Mouse (Mus musculus) CD4-positive, CD25-positive, alpha-beta regulatory T cell, adult 2 months (primary cell): ENCODE data around the gene Tmed4.

Source experiments
- DNase-seq: peaks from one replicate; pipeline ENCODE4 v3.0.0-alpha.2; 2012; ENCODE audit warnings: low read depth, low spot score

Tmed4 gene

DNA sequence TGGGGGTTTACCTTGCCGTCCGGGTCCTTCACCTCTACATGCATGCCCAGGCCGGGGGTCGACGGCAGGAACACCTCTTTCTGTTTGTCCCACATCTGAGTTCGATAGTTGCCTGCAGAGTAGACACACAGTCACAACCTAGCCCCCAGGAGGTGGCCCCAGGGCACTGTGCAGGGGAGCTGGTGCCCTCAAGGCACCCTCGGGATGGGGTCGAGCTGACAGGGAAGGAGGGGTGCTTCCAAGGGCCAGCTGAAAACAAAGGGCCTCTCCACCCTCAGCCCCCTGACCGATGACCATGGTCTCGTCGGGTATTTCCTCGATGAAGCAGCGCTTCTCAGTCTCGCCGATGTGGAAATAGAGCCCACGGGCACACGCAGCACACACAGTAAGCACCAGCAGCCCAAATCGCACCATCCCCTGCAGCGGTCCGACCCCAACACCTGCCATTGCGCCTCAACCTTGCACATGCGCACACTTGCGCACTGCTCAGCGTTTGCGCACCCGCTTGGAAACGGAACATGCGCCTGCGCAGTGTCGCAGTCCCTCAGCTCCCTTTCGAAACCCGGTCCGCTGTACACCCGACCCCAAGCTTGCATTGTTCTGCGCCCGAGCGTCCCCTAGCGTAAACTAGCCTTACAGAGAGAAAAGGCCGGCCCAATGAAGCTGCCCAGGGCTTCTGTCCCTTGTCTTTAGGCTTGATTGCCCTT is at the start of gene Tmed4:
Gene Tmed4 (minus strand): TSS at position 484 of the 707 bp plus-strand sequence.
- peak; percentile 99 for DNase-seq

DNA sequence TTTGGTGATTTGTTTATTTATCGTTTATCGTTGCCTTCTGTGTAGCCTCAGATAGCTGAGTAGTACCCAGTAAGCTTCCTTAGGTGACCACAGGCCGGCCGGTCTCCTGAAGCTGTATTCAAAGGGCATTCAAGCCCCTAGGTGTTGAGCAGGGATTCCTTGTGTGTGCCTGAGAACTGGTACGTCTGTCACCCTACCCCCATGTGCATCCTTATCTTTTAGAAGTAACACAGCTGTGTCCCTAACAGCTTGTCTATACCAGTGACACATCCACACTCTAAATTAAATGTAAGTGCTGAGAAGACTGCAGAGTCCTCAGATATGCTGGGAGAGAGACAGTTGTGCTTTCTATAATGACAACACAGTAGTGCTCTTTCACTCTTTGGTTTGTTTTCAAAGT is 48.7 kb upstream of the Tmed4 start:
- DNase-seq: no peak

DNA sequence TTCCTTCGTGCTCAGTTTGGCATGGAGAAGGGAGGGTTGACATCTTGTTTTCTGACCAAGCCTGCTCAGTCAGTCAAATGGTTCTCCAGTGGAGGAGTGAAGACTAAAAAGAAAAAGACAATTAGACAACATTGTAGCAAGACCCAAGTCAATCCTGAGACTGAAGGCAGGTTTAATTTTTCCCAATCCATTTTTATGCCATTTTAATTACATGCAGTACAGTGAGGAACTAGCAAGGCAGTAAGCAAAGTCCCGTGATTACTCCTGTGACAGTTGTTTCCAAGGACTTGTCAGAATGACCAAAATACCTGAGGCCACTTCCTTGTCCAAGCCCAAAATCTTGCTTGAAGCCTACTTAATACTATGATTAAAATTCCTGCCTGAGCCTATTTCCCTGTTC is 47.4 kb upstream of the Tmed4 start:
- no peak for DNase-seq

DNA sequence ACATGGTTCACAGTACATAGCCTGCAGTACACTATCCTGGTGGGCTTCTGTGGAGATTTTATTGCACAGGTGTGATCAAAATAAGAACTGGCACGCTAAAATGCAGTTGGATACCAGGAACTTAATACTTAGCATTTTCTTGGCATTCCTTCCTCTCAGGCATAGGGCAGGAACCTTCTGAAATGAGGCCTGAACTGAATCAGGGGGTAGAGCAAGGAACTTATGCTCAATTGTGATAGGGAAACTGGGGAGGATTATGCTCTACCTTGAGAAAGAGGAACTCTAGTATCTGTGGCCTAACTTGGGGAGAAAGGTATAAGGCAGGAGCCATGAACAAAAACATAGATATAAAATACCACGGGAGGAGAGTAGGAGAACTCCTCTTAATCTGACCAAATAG is 44.7 kb upstream of the Tmed4 start:
- no peak for DNase-seq

DNA sequence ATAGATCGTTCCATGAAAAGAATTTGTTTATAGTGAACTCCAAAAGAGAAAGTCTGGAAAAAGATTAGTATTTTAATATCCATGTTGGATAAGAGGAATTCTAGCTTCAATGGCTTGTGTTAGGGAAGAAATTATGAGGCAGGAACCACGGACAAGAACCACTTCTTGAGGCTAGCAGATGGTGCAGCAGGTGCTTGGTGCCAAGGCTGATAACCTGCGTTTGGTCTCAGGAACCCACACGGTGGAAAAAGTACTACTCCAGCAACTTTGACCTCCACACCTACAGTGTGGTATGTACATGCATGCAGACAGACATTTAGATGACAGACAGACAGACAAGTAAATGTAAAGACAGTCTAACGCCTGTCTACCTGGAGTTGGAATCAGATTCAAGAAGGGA is 43.9 kb upstream of the Tmed4 start:
- no peak for DNase-seq

DNA sequence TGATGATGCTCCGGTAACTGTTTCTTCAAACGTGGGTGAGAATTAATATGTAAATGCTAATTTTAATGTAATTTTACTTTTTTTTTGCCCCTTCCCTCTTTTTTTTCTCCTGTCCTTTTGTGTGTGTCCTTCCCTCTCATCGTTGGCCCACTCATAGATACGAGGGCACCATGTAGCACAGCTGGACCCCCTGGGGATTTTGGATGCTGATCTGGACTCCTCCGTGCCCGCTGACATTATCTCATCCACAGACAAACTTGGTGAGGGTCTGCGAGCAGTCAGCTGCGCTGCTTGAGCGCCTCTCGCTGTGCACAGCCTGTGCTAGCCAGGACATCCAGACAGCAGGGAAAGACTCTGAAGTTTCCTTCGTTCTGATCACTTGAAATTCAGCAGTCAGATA is 42.2 kb upstream of the Tmed4 start:
- DNase-seq: no peak

DNA sequence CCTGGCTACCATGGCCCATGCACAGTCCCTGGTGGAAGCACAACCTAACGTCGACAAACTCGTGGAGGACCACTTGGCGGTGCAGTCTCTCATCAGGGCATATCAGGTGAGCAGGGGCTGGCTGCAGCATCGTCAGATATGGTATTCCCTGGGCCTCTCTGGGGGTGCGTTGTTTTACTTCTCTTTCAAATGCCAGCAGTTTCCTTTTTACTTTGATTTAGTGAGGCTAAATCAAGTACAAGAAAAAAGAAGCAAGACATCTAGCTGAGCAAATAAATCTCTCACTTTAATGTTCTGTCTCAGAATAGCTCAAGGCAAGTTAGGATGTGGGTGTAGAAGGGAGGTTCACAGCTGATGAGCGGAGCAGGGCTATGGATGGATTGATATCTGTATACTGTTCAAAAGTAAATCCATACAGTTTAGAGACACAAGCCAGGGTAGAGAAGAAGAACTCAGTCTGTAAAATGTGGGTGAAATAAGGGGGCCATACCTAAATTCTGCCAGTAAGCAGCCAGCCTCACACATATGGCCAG is 39.3 kb upstream of the Tmed4 start:
- DNase-seq: no peak

DNA sequence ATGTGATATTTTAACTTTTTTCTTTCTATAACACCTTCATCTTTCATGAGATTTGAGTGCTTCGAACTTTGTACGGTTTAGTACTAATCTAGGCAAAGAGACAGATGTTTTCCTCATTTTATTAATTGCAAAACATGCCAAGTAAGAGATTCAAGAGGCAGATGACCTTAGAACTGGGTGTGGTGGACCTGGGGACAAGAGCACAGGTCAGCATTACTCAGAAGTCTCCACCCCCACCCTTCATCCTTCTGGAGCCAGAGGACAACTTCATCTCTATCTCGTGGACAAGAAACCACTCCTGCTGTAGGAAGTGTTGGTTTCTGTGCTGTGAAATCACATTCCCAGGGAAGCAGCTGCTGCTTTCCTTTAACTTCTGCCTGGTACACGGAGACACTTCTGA is 33.5 kb upstream of the Tmed4 start:
- no peak for DNase-seq

DNA sequence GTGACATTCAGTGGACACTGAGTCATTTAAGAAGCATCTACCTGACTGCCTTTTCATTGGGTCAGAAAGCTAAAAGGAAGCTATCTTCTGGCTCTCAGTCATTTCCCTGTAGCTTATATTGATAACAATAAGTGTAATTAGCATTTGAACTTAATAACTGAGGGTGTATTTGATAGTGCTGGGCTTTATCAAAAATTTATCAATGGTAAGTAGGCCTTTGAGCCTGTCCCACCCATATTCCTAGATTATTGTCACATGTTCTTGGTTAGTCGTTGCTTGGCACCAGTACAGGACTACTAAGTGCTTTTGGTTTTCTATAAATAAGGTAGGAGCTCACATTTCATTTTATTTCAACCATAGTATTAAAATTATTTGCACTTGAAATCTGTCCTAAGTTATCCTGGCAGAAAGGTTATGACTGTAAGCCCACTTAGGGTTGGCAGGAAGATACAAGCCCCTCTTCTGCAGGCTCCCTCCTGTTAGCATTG is 31.3 kb upstream of the Tmed4 start:
- no peak for DNase-seq

DNA sequence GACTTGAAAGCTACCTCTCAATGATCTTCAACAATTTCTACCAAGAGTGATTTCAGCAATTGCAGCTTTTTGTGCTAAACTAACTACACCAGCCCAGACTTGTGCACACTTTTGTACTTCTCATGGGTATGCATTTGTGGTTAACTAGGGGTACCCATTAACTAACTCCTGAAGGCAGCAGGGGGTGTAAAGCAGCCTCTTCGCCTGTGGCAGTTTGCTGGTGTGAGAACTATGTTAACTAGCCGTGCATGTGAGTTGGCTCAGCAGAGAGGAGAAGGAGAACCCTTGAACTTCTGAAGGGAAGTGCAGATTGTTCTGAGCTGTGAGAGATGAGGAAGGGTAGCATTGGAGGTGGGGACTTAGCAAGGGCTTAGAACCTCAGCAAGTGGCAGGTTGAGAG is 28.1 kb upstream of the Tmed4 start:
- DNase-seq: no peak

DNA sequence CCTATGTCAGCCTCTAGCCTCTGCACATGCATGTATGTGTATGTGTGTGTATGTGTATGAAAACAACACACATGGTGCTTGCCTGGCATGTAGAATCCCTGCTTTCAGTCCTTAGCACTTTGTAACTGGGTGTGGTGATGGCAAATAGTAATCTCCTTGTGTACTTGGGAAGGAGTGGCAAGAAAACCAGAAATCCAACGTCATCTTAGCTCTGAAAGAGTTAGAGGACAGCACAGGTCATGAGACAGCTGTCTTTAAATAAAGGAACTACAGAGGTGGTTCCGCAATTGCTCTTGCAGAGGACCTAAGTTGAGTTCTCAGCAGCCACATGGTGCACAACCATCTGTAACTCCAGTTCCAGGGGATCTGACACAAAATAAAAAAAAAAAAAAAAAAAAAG is 24.8 kb upstream of the Tmed4 start:
- no peak for DNase-seq

DNA sequence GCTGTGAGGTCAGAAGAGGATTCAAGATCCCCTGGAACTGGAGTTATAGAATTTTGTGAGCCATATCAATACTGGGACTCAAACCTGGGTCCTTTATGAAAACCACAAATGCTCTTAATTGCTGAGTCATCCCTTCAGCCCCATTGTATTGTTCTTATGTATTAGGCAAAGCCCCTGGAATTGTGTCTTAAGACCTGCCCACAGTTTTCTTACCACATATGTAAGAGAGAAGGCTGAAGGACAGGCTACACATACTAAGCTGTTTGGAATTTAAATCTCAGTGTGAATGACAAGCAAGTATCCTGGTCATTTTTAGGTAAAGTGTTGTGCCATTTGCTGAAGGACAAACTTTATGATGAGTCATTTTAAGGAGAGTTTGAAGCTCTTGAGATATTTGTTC is 21.4 kb upstream of the Tmed4 start:
- DNase-seq: no peak

DNA sequence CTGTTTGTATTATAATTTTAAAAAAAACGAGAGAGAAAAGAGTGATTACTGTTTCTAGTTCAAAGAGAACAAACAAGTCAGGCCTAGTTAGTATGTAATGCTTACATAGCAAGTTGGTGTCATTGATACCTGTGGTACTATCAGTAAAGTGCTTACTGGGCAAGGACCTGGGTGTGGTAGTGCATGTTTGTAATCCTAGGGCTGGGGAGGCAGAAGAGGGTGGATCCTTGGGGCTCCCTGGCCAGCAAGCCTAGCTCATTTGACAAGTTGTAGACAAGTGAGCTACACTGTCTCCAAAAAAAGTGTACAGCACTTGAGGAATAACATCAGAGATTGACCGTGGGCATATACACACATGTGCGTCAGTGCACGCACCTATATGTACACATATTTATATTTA is 20.0 kb upstream of the Tmed4 start:
- DNase-seq: no peak

DNA sequence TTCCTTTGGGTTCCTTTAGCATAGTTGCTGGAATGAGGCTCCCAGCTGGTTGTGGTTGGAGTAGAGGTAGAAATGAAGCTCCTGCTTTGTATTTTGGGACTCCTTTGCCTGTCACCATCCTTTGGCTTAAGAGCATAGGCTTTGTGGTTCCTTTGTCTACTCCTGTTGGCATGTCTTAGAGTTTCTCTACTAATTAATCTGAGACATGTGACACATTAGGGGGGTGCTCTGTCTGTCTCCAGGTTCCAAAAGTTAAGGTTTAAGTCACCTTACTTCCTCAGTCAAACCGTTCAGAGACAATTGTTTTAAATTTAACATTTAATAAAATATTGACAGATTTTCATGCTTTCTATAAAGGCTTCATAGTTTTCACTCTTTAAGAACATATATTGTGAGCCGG is 18.9 kb upstream of the Tmed4 start:
- DNase-seq: no peak

DNA sequence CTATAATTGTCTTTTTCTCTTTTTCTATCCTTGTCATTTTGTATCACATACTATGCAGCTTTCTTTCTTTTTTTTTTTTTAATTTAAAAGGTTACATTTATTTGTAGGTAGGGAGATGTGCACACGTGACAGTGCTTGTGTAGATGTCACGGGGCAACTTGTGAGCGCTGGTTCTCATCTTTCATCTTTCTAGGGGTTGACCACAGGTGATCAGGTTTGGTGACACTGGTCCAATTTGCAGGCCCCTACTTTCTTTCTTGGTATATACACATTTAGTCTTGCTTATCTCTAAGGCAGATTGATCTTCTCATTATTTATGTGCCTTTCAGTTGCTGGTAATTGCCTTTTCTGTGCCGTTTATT is 18.3 kb upstream of the Tmed4 start:
- DNase-seq: no peak

DNA sequence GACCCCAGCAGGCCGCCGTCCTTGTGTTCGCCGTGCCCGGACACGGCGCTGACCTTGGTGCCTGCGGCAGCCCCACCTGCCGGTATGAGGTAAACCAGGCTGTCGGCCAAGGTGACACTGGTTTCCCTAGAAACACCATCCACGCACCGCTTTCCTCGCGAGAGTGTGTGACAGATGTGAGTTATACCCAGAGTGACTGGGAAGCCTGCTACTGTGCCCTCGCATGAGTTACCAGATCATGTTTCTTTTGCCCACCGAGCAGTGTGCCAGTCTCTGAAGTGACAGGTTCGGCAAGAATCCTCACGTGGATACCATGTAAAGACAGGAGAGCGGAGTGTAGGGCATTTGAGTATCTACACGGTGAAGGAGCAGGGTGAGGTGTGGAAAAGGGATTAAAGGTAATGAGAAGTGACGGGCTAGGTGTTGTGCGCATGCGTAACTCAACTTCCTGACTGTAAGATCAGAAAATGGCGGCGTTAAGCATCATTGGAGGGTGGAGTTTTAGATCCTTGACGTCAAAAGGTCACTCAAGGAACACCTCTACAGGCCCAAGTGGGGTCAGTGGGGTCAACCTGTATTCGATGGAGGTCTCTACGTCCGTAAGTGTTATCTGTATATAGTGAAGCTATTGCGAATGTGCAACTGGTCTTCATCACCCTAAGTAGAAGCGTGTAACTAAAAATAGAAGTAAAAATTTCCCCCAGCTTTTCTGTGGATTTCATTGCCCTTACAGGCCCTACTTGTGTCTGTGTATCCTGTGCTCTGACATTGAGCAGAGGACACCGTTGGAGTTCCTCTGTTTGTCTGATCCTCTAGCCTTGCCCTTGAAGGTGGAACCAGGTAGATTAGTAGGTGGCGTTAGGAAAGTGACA is 17.7 kb upstream of the Tmed4 start:
- peak; percentile 93 for DNase-seq

DNA sequence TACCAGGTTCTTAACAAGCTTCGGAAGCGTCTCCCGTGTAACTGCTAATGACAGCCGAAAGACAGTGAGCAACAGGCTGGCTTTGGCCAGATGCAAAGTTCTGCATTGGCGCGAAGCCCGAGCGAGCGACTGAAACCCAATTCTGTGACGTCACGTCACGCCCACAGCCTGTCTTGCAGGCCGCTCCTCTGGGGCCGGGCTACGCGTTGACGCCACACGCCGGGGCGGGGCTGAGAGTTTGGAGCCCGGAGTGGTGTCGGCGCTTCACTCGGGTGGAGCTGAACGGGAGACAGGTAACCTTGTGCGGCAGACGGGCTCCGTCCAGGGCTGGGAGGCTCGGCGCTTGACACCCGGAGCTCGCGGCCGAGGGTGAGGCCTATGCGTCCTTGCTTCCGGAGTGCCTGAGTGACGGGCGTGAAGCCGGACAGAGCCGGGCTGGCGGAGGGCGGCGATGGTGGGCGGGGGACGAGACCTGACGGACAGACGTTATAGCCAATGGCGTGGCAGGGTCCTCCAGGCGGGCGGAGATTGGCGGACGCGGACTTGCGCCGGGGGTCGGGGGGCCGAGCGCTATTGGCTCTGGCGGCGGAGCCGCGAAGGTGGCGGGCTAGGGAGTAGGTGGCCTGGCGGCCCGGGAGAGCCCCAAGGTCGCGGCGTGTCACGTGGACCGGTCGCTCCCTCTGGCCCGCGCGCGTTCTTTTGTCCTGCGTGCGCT is 16.9 kb upstream of the Tmed4 start, which contains the start of gene Ogdh:
Gene Ogdh (plus strand): TSS at position 233 of the 715 bp plus-strand sequence.
- peak; percentile 100 for DNase-seq

DNA sequence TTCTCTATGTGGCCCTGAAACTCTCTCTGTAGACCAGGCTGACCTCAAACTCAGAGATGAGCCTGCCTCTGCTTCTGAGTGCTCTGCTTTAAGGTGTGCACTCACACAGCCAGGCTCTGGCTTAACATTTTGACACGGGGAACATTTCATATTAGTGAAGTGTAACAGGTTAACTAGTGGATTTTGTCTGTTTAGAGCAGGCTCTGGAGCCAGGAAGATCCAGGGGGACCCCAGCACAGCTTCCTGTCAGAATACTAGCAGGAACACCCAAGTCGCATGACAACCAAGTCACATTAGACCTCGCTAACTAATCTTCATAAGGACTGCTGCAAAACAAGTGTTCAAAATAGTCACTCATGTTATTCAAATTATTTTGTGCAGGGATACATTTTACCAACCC is 16.2 kb upstream of the Tmed4 start:
- DNase-seq: no peak

DNA sequence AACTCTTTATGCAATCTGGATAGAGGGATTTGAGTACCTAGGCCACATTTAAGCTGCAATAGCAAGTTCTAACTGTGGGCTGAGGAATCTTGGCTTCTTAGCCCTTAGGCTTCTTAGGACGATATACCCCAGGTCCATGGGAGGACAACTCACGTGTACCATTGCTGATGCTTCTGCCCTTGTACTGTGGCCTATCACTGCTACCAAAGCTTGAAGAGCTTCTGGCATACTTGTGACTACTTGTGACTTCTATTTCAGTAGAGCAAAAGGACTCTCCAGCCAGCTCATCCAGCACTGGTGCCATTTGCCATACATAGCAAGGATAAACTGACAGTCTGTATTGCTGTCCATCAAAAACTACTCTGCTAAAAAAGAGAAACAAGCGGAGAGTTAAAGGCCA is 15.5 kb upstream of the Tmed4 start:
- DNase-seq: no peak

DNA sequence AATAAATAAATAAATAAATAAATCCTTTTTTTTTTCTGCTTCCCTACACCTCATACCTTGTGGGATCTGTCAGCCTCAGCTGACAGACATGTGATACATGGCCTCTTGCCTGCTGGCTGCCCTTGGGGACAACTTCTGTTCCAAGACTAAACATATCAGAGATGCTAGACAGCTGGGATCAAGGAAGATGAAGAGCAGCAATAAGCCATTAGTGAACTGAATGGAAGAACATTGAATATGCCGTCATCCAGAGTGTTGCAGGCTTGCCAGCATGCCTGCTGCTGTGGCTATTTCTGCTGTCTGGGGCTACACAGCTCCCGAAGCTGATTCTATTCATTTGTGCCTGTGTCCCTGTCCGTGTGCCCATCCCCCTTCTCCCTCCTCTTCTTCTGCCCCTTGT is 8.3 kb upstream of the Tmed4 start:
- DNase-seq: no peak

DNA sequence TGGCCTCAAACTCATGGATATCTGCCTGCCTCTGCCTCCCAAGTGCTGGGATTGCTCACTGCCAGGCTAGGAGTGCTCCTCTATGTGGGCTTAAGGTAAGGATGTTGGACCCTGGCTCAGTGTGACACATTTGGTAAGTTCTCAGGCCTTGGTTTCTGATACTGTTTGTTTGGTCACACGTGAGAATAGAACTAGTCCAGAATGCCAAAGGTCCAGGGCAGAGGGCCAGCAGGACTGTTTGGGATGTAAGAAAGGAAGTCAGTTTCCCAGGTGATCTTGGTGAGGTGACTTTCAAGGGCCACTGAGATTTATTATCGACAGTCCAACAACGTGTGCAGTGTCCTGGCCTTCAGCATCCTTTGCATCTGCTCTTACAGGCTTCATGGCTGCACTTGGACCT is 1.8 kb upstream of the Tmed4 start:
- DNase-seq: no peak

DNA sequence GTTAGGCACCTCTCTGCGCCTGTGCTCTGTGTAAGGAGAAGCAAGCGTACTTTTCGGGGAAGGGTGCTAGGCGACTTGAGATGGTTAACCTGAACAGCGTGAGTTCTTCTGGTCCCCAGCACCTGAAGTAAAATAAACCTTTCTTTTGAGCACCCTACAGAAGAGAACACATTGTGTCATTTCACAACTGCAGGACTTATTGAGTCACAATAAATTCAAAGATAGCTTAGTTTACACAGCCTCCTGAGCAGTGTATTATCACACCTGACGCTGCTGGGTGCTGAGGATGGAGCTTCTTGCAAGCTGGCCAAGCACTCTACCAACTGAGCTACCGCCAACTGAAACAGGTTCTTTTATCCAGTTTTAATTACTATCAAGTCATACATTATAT is 419 bp upstream of the Tmed4 start:
- DNase-seq: no peak
